Mouse (Mus musculus) small intestine, adult 2 months (tissue): ENCODE measurements at regions not wholly inside any gene's neighbourhood (a gene's known extent, or its start where the extent isn't known, plus 50 kb on each side); places are given as distances from the start of the nearest gene placed in this dataset.

ENCODE experiments used
- H3K27ac ChIP-seq: fragments of 200-500 bp; 2 replicates; pipeline ENCODE4 v1.5.1; 2012; ENCODE audit warnings: low read depth, low read length, control low read depth, inconsistent platforms; ENCODE audit not compliant: insufficient read depth
- H3K27me3 ChIP-seq: fragments of 200-500 bp; 2 replicates; pipeline ENCODE4 v1.6.1; 2012; ENCODE audit warnings: mild to moderate bottlenecking, moderate library complexity, low read length, inconsistent platforms; ENCODE audit not compliant: control insufficient read depth, insufficient read depth
- H3K36me3 ChIP-seq: fragments of 200-500 bp; 2 replicates; pipeline ENCODE4 v1.6.1; 2012; ENCODE audit warnings: mild to moderate bottlenecking, low read length, control low read depth, inconsistent platforms; ENCODE audit not compliant: control insufficient read depth, insufficient read depth
- H3K4me1 ChIP-seq: fragments of 200-500 bp; 2 replicates; pipeline ENCODE4 v1.6.1; 2012; ENCODE audit warnings: low read length, inconsistent platforms, mixed read lengths; ENCODE audit not compliant: control insufficient read depth, insufficient read depth, insufficient read length
- H3K4me3 ChIP-seq: fragments of 200-500 bp; 2 replicates; pipeline ENCODE4 v1.5.1; 2012; ENCODE audit warnings: low read depth, mild to moderate bottlenecking, control low read depth, inconsistent platforms, low read length, moderate library complexity
- CTCF ChIP-seq: fragments of 200-500 bp; IDR thresholded peaks from 2 replicates; pipeline ENCODE4 v1.5.1; 2012; ENCODE audit warnings: low read depth, mild to moderate bottlenecking, control low read depth, inconsistent platforms, low read length, moderate library complexity, mixed read lengths; ENCODE audit not compliant: insufficient replicate concordance, insufficient read length; ENCODE audit errors: extremely low read depth
- POLR2A ChIP-seq: fragments of 200-500 bp; IDR thresholded peaks from 2 replicates; pipeline ENCODE4 v1.6.1; 2012; ENCODE audit warnings: low read depth, mild to moderate bottlenecking, control low read depth, inconsistent platforms, low read length, moderate library complexity
- WGBS: fragments of 180-500 bp; shearing (Covaris S2); methylation state at CpG from one replicate; pipeline ENCODE4 v1.1.7; 2018; 5-methylcytosine and 5-hydroxymethylcytosine counted together

DNA sequence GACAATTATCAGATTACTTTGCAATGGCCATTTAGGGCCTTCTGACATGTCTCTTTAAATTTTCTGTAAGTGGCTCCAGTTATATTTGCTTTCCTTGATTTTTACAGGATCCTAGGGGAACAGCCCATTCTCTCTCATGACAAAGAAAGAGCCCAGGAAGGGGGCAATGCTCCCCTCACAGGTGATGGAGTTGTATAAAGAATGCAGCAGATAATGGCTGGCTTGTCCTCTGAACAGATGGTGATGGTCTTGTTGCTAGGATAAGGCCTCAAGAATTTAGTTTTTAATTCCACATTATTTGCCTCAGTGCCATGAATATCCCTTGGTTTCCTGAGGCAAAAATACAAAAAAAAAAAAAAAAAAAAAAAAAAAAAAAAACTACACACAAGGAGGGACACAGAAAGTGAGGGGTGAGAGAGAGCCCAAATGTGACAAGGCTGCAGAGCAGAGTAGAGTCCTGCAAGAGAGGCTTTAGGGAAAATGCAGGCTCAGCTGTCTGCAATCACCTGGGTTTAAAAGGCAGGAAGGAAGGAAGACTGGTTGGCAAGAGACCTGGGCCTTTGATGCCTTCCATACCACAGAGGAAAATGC, 272.8 kb upstream of the Zeb2 start:
- TF ChIP-seq POLR2A (no peak), CTCF (no peak)
- Histone ChIP-seq H3K36me3 (no peaks in the 10 kb centered on the region), H3K27ac (no peak overlapping the region), H3K4me3 (no peak overlapping the region), H3K27me3 (no peaks in the 10 kb centered on the region), H3K4me1 (no peaks in the 10 kb centered on the region)

DNA sequence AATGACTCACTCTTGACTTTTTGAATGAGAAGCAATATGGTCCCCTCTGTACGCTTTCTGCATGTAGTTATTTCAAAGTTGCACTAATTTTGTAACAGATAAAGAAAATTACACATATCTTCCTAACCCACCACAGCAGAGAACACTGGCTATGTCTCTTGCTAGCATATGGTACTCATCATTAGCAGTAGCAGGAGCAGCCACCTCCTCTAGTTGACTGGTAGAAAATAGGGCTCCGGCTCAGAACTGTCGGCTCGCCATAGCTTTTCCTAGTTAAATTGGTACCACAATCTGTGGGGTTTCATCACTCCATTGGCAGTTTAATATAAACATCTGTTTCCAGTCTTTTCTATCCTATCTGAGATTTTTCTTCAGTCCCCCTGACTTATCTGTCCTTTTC, 254.1 kb upstream of the Zeb2 start:
- TF ChIP-seq CTCF: no peak
- no peak for TF ChIP-seq POLR2A
- 87% methylated on average over 4 of the region's 4 CpGs for WGBS

GRCm38 (mm10) chr2:45370615-45370968, 253.4 kb upstream of the Zeb2 start:
- Histone ChIP-seq H3K27ac (no peak overlapping the region), H3K4me1 (no peaks in the 10 kb centered on the region), H3K27me3 (no peaks in the 10 kb centered on the region), H3K4me3 (no peak overlapping the region), H3K36me3 (no peaks in the 10 kb centered on the region)
- 6% methylated on average over 1 of the region's 1 CpGs for WGBS
- no peak for TF ChIP-seq POLR2A
- TF ChIP-seq CTCF: no peak

More for the DNA sequence above, 254.1 kb upstream of the Zeb2 start:
- H3K27me3 ChIP-seq: no peaks in the 10 kb centered on the region
- no peaks in the 10 kb centered on the region for H3K4me1 ChIP-seq
- H3K36me3 ChIP-seq: no peaks in the 10 kb centered on the region
- no peak overlapping the region for H3K27ac ChIP-seq
- no peak overlapping the region for H3K4me3 ChIP-seq

GRCm38 (mm10) chr2:45369914-45370614, 252.9 kb upstream of the Zeb2 start:
- Histone ChIP-seq H3K4me1 (no peaks in the 10 kb centered on the region), H3K27ac (no peak overlapping the region), H3K36me3 (no peaks in the 10 kb centered on the region), H3K27me3 (no peaks in the 10 kb centered on the region), H3K4me3 (no peak overlapping the region)
- WGBS: 42% methylated on average over 5 of the region's 5 CpGs
- TF ChIP-seq CTCF (no peak), POLR2A (no peak)

GRCm38 (mm10) chr2:45369432-45369831, 252.2 kb upstream of the Zeb2 start:
- TF ChIP-seq POLR2A (no peak), CTCF (no peak)
- Histone ChIP-seq H3K27me3 (no peaks in the 10 kb centered on the region), H3K4me1 (no peaks in the 10 kb centered on the region), H3K4me3 (no peak overlapping the region), H3K36me3 (no peaks in the 10 kb centered on the region), H3K27ac (no peak overlapping the region)
- 79% methylated on average over 4 of the region's 4 CpGs for WGBS

- Histone ChIP-seq H3K36me3 (no peaks in the 10 kb centered on the region), H3K4me3 (no peak overlapping the region), H3K4me1 (no peaks in the 10 kb centered on the region), H3K27ac (no peak overlapping the region), H3K27me3 (no peaks in the 10 kb centered on the region)
- no peak for TF ChIP-seq CTCF
- TF ChIP-seq POLR2A: no peak
- 65% methylated on average over 10 of the region's 10 CpGs for WGBS
Measured at GRCm38 (mm10) chr2:45367436-45368193, 250.4 kb upstream of the Zeb2 start.

- 83% methylated on average over 7 of the region's 7 CpGs for WGBS
- no peak overlapping the region for H3K27ac ChIP-seq
- no peak for TF ChIP-seq POLR2A
- no peak for TF ChIP-seq CTCF
- no peaks in the 10 kb centered on the region for H3K27me3 ChIP-seq
- H3K4me3 ChIP-seq: no peak overlapping the region
- no peaks in the 10 kb centered on the region for H3K4me1 ChIP-seq
- no peaks in the 10 kb centered on the region for H3K36me3 ChIP-seq
Measured at GRCm38 (mm10) chr2:45357266-45357665, 240.1 kb upstream of the Zeb2 start.
